Comparison of ENCODE assay signal across 16 mouse cellular contexts in the genomic region with DNA sequence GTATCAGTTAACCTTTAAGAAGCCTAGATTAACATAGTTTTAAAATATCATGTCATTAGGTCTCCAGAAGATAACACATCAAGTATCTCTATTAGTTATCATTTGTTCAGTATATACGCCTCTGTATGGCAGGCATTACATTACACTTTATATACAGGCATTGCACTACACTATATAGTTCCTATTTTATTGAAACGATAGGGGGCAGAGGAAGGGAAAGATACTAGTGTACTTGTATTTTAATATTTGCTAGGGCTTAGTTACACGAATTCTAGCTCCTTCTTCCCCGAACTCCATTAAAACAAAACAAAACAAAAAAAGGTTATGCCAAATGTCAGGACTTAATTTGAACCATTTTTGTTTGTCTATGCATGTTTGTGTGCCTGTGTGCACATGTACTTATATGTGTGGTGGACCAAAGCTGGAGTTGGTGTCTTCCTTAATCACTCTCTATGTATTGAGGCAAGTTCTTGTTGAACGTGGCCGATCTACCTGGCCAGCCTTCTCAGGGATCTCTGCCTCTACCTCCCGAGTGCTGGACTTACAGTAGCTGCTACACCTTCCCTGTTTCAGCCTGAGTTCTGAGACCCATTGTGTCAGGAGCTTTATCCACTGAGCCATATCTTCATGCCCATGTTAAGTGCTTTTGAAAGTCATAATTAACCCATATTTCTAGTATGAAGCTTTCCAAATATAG.
"Had no signal": no experiment of that assay in that cellular context is flagged by ENCODE, and none has a peak within 500 bp of the region (broad histone marks: within the 10 kb centered on the region; RNA-seq: fewer than 3 reads in every experiment).

No protein-coding gene starts in this region.

- H3K27me3 ChIP-seq: neural tube, embryonic 13.5 days; neural tube, embryonic 15.5 days; stomach, embryonic 15.5 days had no signal

- H3K4me2 ChIP-seq: neural tube, embryonic 13.5 days; neural tube, embryonic 15.5 days; stomach, embryonic 15.5 days had no signal

- H3K9ac ChIP-seq: neural tube, embryonic 13.5 days; neural tube, embryonic 15.5 days; stomach, embryonic 15.5 days had no signal

- H3K9me3 ChIP-seq: neural tube, embryonic 13.5 days; neural tube, embryonic 15.5 days; stomach, embryonic 15.5 days had no signal

- H3K4me1 ChIP-seq: neural tube, embryonic 13.5 days; stomach, embryonic 15.5 days had no signal

- H3K4me3 ChIP-seq: neural tube, embryonic 13.5 days; neural tube, embryonic 15.5 days; stomach, embryonic 15.5 days had no signal

- H3K36me3 ChIP-seq: neural tube, embryonic 13.5 days; neural tube, embryonic 15.5 days; stomach, embryonic 15.5 days had no signal

- DNase-seq: retina, postnatal 1 day; right cerebral cortex, adult 18-20 months; right cerebral cortex, postnatal 14 days; right cerebral cortex, postnatal 25 days; right cerebral cortex, postnatal 4 days; spleen, adult 18-20 months; thymus, adult 18-20 months; thymus, adult 2 months; thymus, postnatal 14 days; thymus, postnatal 25 days; thymus, postnatal 36 days; thymus, postnatal 4 days had no signal

- H3K27ac ChIP-seq: neural tube, embryonic 13.5 days; neural tube, embryonic 15.5 days; stomach, embryonic 15.5 days; stomach, postnatal 0 days had no signal
